Mouse (Mus musculus): ENCODE measurements around the gene D930007J09Rik. TPM values are rescaled to one million over a fixed set of nuclear protein-coding genes. Genes with fewer than 3 reads are reported as not detected.
A peak's percentile ranks its signal among the peaks of the same experiment; 100 is the strongest.

D930007J09Rik gene
- polyA plus RNA-seq, 1 experiment from 2014 or later = not detected

DNA sequence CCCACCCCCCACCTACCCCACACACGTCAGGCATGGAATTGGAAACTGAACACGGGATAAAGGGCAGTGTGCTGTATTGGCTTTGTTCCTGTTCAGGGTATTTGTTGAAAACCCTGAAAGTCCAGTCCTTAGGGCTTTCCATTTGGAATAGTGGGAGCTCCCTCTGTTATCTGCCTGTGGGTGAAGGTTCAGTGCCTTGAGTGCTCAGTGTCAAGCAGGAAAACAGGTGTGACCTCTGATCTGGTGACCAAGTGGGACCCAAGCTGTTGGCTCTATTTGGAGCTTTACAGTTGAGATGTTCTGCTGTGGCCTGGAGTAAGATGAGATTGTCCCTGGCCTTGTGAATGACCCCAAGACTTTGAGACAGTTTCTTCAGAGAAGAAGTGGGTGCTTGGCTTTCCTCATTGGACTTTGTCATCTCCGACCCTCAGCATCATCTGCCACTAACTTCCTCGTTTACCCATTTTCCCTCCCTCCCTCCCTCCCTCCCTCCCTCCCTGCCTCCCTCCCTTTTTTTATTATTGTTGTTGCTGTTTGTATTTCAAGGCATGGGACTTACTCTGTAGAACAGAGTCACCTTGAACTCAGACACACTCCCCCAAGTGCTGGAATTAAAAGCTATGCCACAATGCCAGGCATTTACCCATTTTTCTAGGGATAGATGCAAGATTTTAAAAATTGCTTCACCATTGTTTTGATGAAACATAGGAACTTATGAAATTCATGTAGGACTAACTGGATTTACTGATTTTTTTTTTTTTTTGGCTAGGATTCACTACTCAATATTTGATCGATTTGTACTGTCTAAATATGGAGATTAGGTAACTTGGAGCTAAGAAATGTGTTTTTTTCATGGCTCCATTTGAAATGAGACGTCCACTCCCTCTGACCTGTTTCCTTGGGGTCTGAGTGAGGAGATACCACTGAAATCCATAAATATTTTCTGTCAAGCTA lies 22.0 kb upstream of the D930007J09Rik start:
- no peak for ATAC-seq (replicated peaks; ENCODE audit: extremely low read depth, insufficient read depth, low FRiP score)
- 77% methylated on average over 6 of the region's 6 CpGs for WGBS
- no peaks in the 10 kb centered on the region for H3K9me3 ChIP-seq (replicated peaks; ENCODE audit: control insufficient read depth, low read length)

DNA sequence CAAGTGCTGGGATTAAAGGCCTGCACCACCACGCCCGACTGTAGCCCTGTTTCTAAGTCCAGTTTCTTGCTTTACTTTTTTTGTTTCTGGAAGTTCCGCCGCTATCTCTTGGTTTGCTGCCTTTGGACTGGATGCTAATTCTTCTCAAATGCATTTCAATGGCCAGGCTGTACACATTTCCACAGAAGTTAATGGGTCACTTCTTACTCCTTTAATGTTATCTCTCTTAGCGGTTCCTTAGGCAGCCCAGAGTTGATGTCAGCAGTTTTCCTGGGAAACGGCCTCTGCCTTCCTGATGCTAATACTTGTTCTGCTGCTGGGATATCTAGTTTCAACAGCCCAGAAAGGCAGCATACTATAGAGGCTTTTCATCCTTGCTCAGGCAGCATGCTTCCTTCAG lies 20.5 kb upstream of the D930007J09Rik start:
- WGBS = 72% methylated on average over 6 of the region's 6 CpGs
- no peak for ATAC-seq (replicated peaks; ENCODE audit: extremely low read depth, insufficient read depth, low FRiP score)
- Histone ChIP-seq H3K4me2 (ENCODE audit: low read depth, low read length) (no peak overlapping the region), H3K4me1 (ENCODE audit: control insufficient read depth, insufficient read depth, low read length) (no peaks in the 10 kb centered on the region), H3K36me3 (ENCODE audit: control insufficient read depth, insufficient read depth) (peaks cover 32% of the 10 kb centered on the region), H3K4me3 (ENCODE audit: low read length) (no peak overlapping the region), H3K9me3 (replicated peaks; ENCODE audit: control insufficient read depth, low read length) (no peaks in the 10 kb centered on the region), H3K27me3 (ENCODE audit: control insufficient read depth, insufficient read depth, low read length) (no peaks in the 10 kb centered on the region), H3K9ac (ENCODE audit: low read length) (no peak overlapping the region), H3K27ac (ENCODE audit: low read length) (no peak overlapping the region)

More for the DNA sequence above, 22.0 kb upstream of the D930007J09Rik start:
- Histone ChIP-seq H3K4me3 (ENCODE audit: low read length) (no peak overlapping the region), H3K36me3 (ENCODE audit: control insufficient read depth, insufficient read depth) (peaks cover 19% of the 10 kb centered on the region), H3K9ac (ENCODE audit: low read length) (no peak overlapping the region), H3K4me2 (ENCODE audit: low read depth, low read length) (no peak overlapping the region), H3K27me3 (ENCODE audit: control insufficient read depth, insufficient read depth, low read length) (no peaks in the 10 kb centered on the region), H3K27ac (ENCODE audit: low read length) (no peak overlapping the region), H3K4me1 (ENCODE audit: control insufficient read depth, insufficient read depth, low read length) (no peaks in the 10 kb centered on the region; the same call in 1 of the 2 replicates)

- H3K4me3 ChIP-seq (ENCODE audit: low read length) = no peak overlapping the region
- H3K36me3 ChIP-seq (ENCODE audit: control insufficient read depth, insufficient read depth) = peaks cover 43% of the 10 kb centered on the region
- H3K27me3 ChIP-seq (ENCODE audit: control insufficient read depth, insufficient read depth, low read length) = no peaks in the 10 kb centered on the region
- H3K4me2 ChIP-seq (ENCODE audit: low read depth, low read length) = no peak overlapping the region
- H3K4me1 ChIP-seq (ENCODE audit: control insufficient read depth, insufficient read depth, low read length) = no peaks in the 10 kb centered on the region
- no peak overlapping the region for H3K27ac ChIP-seq (ENCODE audit: low read length)
- no peak for ATAC-seq (replicated peaks; ENCODE audit: extremely low read depth, insufficient read depth, low FRiP score)
- H3K9ac ChIP-seq (ENCODE audit: low read length) = no peak overlapping the region
- no peaks in the 10 kb centered on the region for H3K9me3 ChIP-seq (replicated peaks; ENCODE audit: control insufficient read depth, low read length)
- WGBS = 95% methylated on average over 4 of the region's 4 CpGs
Observed at GRCm38 (mm10) chr13:32821671-32822070, 19.0 kb upstream of the D930007J09Rik start.

DNA sequence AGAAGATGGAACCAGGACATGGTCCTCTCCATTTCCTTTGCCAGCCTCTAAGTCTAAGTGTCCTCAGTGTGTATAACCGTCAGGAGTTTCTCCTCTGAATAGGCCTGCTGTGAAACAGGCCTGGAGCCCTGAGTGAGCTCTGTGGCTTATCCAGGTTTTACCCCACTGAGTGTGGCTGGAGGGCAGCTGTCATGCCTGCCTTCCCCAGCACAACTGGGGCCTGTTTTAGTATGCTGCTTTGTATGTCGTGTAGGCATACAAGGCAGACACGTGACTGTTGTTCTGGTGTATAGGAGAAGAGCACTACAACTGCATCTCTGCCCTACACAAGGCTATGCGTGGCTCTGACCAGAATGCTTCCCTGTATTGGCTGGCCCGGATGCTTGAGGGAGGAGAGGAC lies 17.3 kb upstream of the D930007J09Rik start:
- no peak overlapping the region for H3K4me2 ChIP-seq (ENCODE audit: low read depth, low read length)
- H3K36me3 ChIP-seq (ENCODE audit: control insufficient read depth, insufficient read depth) = peaks cover 52% of the 10 kb centered on the region

DNA sequence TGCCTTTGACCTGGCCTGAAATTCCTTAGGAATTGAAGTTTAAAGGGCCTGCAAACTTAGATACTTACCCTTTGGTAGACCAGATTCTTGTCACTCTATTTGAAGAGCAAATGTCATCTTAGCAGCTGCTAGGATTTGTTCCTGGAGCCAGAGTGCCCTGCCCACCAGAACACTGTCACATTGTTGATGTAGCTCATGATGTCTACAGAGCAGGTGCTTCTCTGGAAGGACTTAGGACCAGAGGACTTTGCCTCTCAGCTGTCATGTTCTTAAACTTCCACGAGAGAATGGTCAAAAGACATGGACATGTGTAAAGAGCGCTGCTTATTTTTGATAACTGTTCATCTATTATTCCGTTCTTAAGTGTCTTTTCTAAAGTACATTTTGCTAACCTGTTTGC lies 16.6 kb upstream of the D930007J09Rik start:
- H3K27ac ChIP-seq (ENCODE audit: low read length) = no peak overlapping the region
- no peak overlapping the region for H3K4me3 ChIP-seq (ENCODE audit: low read length)
- peaks cover 55% of the 10 kb centered on the region for H3K36me3 ChIP-seq (ENCODE audit: control insufficient read depth, insufficient read depth)
- no peaks in the 10 kb centered on the region for H3K27me3 ChIP-seq (ENCODE audit: control insufficient read depth, insufficient read depth, low read length)
- H3K9me3 ChIP-seq (replicated peaks; ENCODE audit: control insufficient read depth, low read length) = no peaks in the 10 kb centered on the region
- H3K4me2 ChIP-seq (ENCODE audit: low read depth, low read length) = no peak overlapping the region
- no peaks in the 10 kb centered on the region for H3K4me1 ChIP-seq (ENCODE audit: control insufficient read depth, insufficient read depth, low read length)
- ATAC-seq (replicated peaks; ENCODE audit: extremely low read depth, insufficient read depth, low FRiP score) = no peak
- WGBS = 93% methylated on average over 3 of the region's 3 CpGs
- H3K9ac ChIP-seq (ENCODE audit: low read length) = no peak overlapping the region

More for the DNA sequence above, 17.3 kb upstream of the D930007J09Rik start:
- ATAC-seq (replicated peaks; ENCODE audit: extremely low read depth, insufficient read depth, low FRiP score) = no peak
- H3K27ac ChIP-seq (ENCODE audit: low read length) = no peak overlapping the region
- H3K4me1 ChIP-seq (ENCODE audit: control insufficient read depth, insufficient read depth, low read length) = no peaks in the 10 kb centered on the region
- no peaks in the 10 kb centered on the region for H3K27me3 ChIP-seq (ENCODE audit: control insufficient read depth, insufficient read depth, low read length)
- no peak overlapping the region for H3K9ac ChIP-seq (ENCODE audit: low read length)
- WGBS = 90% methylated on average over 5 of the region's 5 CpGs
- H3K9me3 ChIP-seq (replicated peaks; ENCODE audit: control insufficient read depth, low read length) = no peaks in the 10 kb centered on the region
- H3K4me3 ChIP-seq (ENCODE audit: low read length) = no peak overlapping the region

- Histone ChIP-seq H3K36me3 (ENCODE audit: control insufficient read depth, insufficient read depth) (peaks cover 18% of the 10 kb centered on the region), H3K4me1 (ENCODE audit: control insufficient read depth, insufficient read depth, low read length) (peaks cover 26% of the 10 kb centered on the region)
- 88% methylated on average over 3 of the region's 3 CpGs for WGBS
Observed at GRCm38 (mm10) chr13:32807624-32808023, 5.0 kb upstream of the D930007J09Rik start.

DNA sequence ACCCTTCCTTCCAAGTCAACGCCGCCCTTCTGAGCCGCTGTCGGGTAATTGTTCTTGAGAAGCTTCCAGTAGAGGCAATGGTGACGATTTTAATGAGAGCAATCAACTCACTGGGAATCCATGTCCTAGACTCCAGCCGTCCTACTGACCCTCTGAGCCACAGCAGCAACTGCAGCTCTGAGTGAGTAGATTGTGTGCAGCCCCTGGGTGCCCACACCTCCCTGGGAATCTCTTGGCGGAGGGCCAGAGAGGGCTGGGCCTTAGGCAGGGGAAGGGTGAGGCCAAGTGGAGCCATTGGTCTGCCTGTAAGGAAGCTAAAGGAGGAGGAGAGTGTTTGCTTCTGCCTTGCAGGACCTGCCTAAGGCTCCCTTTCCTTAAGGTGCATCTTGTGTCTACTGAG lies 4.2 kb upstream of the D930007J09Rik start:
- WGBS = 64% methylated on average over 7 of the region's 7 CpGs
- Histone ChIP-seq H3K4me2 (ENCODE audit: low read depth, low read length) (no peak overlapping the region), H3K9me3 (replicated peaks; ENCODE audit: control insufficient read depth, low read length) (no peaks in the 10 kb centered on the region), H3K4me1 (ENCODE audit: control insufficient read depth, insufficient read depth, low read length) (peaks cover 25% of the 10 kb centered on the region), H3K9ac (ENCODE audit: low read length) (no peak overlapping the region), H3K27ac (ENCODE audit: low read length) (no peak overlapping the region), H3K36me3 (ENCODE audit: control insufficient read depth, insufficient read depth) (peaks cover 18% of the 10 kb centered on the region), H3K4me3 (ENCODE audit: low read length) (no peak overlapping the region), H3K27me3 (ENCODE audit: control insufficient read depth, insufficient read depth, low read length) (no peaks in the 10 kb centered on the region)
- no peak for ATAC-seq (replicated peaks; ENCODE audit: extremely low read depth, insufficient read depth, low FRiP score)

More at GRCm38 (mm10) chr13:32807624-32808023, 5.0 kb upstream of the D930007J09Rik start:
- H3K27me3 ChIP-seq (ENCODE audit: control insufficient read depth, insufficient read depth, low read length) = no peaks in the 10 kb centered on the region
- no peak overlapping the region for H3K4me2 ChIP-seq (ENCODE audit: low read depth, low read length)
- no peak overlapping the region for H3K27ac ChIP-seq (ENCODE audit: low read length)
- H3K9me3 ChIP-seq (replicated peaks; ENCODE audit: control insufficient read depth, low read length) = no peaks in the 10 kb centered on the region
- ATAC-seq (replicated peaks; ENCODE audit: extremely low read depth, insufficient read depth, low FRiP score) = no peak
- H3K9ac ChIP-seq (ENCODE audit: low read length) = no peak overlapping the region
- H3K4me3 ChIP-seq (ENCODE audit: low read length) = no peak overlapping the region

GRCm38 (mm10) chr13:32803701-32804345 lies 1.2 kb upstream of the D930007J09Rik start:
- peak overlapping the region; percentile 79 for H3K4me2 ChIP-seq (ENCODE audit: low read depth, low read length)
- 61% methylated on average over 4 of the region's 4 CpGs for WGBS
- no peak for ATAC-seq (replicated peaks; ENCODE audit: extremely low read depth, insufficient read depth, low FRiP score)
- peak overlapping the region; percentile 44 for H3K27ac ChIP-seq (ENCODE audit: low read length)
- no peaks in the 10 kb centered on the region for H3K27me3 ChIP-seq (ENCODE audit: control insufficient read depth, insufficient read depth, low read length)
- H3K4me3 ChIP-seq (ENCODE audit: low read length) = peak overlapping the region; percentile 94
- peak overlapping the region; percentile 93; the same call in 1 of the 2 replicates for H3K9ac ChIP-seq (ENCODE audit: low read length)
- peaks cover 14% of the 10 kb centered on the region for H3K36me3 ChIP-seq (ENCODE audit: control insufficient read depth, insufficient read depth)
- H3K9me3 ChIP-seq (replicated peaks; ENCODE audit: control insufficient read depth, low read length) = no peaks in the 10 kb centered on the region
- peaks cover 30% of the 10 kb centered on the region for H3K4me1 ChIP-seq (ENCODE audit: control insufficient read depth, insufficient read depth, low read length)
